Mouse (Mus musculus) thymus, adult 2 months (tissue): Measurements from ENCODE around the gene Def8.

ENCODE experiments used
- CTCF ChIP-seq: fragments of 200-500 bp; IDR thresholded peaks from 2 replicates; pipeline ENCODE4 v1.5.1; 2012; ENCODE audit warnings: mild to moderate bottlenecking, control low read depth, low read length, moderate library complexity, borderline replicate concordance; ENCODE audit not compliant: control insufficient read depth, poor library complexity, insufficient read depth; ENCODE audit errors: extremely low read depth
- POLR2A ChIP-seq: fragments of 200-500 bp; IDR thresholded peaks from 2 replicates; pipeline ENCODE4 v1.6.1; 2012; ENCODE audit warnings: mild to moderate bottlenecking, low read length, control low read depth, moderate library complexity; ENCODE audit not compliant: control insufficient read depth, poor library complexity, insufficient read depth; ENCODE audit errors: extremely low read depth

DNA sequence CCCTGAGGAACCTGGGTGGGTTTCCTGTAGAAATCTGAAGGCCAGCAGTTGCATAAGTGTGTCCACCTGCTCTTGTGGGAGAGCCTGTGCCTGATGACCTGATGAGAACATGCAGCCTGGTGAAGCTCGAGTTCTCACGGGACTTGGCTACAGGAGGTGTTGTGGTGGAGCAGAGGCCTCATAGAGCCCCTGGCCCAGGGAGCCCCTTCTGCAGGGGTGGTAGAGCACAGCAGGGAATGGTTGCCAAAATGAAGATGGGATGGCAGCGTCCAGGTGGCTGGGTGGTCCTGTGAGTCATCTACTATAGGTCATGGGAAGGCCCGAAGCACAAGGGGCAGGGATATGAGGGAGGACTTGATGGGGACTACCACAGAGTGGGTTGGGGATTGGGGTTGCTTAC, 41.6 kb upstream of the Def8 start:
- TF ChIP-seq CTCF (no peak), POLR2A (no peak)
